Mouse (Mus musculus) liver, postnatal 0 days (tissue): ENCODE data around the gene Vegfb. TPM values are rescaled to one million over a fixed set of nuclear protein-coding genes. Genes with fewer than 3 reads are reported as not detected.
A peak's percentile ranks its signal among the peaks of the same experiment; 100 is the strongest.

Source experiments
- ATAC-seq: fragments of 200-750 bp; cut with Nextera tagmentation; 2 replicates; pipeline ENCODE4 v1.8.0; 2017; ENCODE audit warnings: mild to moderate bottlenecking, moderate library complexity
- DNase-seq: peaks from one replicate; pipeline ENCODE4 v3.0.0-alpha.2; 2016
- H3K27ac ChIP-seq: fragments of 300-500 bp; sonication (generic); 2 replicates; pipeline ENCODE4 v1.5.1; 2014; ENCODE audit warnings: antibody characterized with exemption, moderate library complexity, mild to moderate bottlenecking, low read depth
- H3K27me3 ChIP-seq: fragments of 300-500 bp; sonication (generic); 2 replicates; pipeline ENCODE4 v1.6.1; 2014; ENCODE audit warnings: low read length, control low read depth, mixed read lengths; ENCODE audit not compliant: insufficient read depth
- H3K36me3 ChIP-seq: fragments of 300-500 bp; sonication (generic); replicated peaks from 2 replicates; pipeline ENCODE4 v1.6.1; 2014; ENCODE audit warnings: mild to moderate bottlenecking, control low read depth, low read length, moderate library complexity, mixed read lengths; ENCODE audit not compliant: insufficient read depth
- H3K4me1 ChIP-seq: fragments of 300-500 bp; sonication (generic); 2 replicates; pipeline ENCODE4 v1.6.1; 2014; ENCODE audit warnings: antibody characterized with exemption, mild to moderate bottlenecking, control low read depth; ENCODE audit not compliant: insufficient read depth
- H3K4me2 ChIP-seq: fragments of 300-500 bp; sonication (generic); 2 replicates; pipeline ENCODE4 v1.6.1; 2014; ENCODE audit warnings: low read depth, mild to moderate bottlenecking, low read length, moderate library complexity, mixed read lengths
- H3K4me3 ChIP-seq: fragments of 300-500 bp; sonication (generic); 2 replicates; pipeline ENCODE4 v1.5.1; 2014; ENCODE audit warnings: low read depth, low read length
- H3K9ac ChIP-seq: fragments of 300-500 bp; sonication (generic); replicated peaks from 2 replicates; pipeline ENCODE4 v1.6.1; 2014; ENCODE audit warnings: mild to moderate bottlenecking, moderate library complexity
- H3K9me3 ChIP-seq: fragments of 300-500 bp; sonication (generic); 2 replicates; pipeline ENCODE4 v1.6.1; 2016; ENCODE audit warnings: mild to moderate bottlenecking, control low read depth, low read length, mixed read lengths
- CTCF ChIP-seq: sonication (generic); IDR thresholded peaks from 2 replicates; pipeline ENCODE4 v1.5.1; 2016; ENCODE audit warnings: antibody characterized with exemption, low read depth
- EP300 ChIP-seq: IDR thresholded peaks from 2 replicates; pipeline ENCODE4 v1.6.1; 2016; ENCODE audit warnings: antibody characterized with exemption, low read depth, mild to moderate bottlenecking
- WGBS: fragments of 180-500 bp; shearing (Covaris S2); extraction: QIAGEN DNeasy Blood & Tissue Kit; methylation state at CpG from one replicate; pipeline ENCODE4 v1.1.7; 2014; ENCODE audit not compliant: insufficient replicate concordance; 5-methylcytosine and 5-hydroxymethylcytosine counted together
- polyA plus RNA-seq: library from polyadenylated mRNA; unstranded; fragments of >200 nt; fragmentation: Nextera tagmentation; extraction: Ambion mirVana; gene quantifications from 2 replicates; pipeline ENCODE4 v1.2.1, GENCODE M21; 2015

The Vegfb gene
- polyA plus RNA-seq, 1 experiment from 2014 or later = 11.9 TPM

- WGBS = 8% methylated on average over 57 of the region's 58 CpGs
- H3K4me3 ChIP-seq = peak overlapping the region; percentile 38
- no peaks in the 10 kb centered on the region for H3K36me3 ChIP-seq
- no peak for DNase-seq
- H3K27me3 ChIP-seq = peaks cover 59% of the 10 kb centered on the region
- ATAC-seq = 0 out of 2 replicates have a peak, but pooled peaks have one; percentile 16
- no peaks in the 10 kb centered on the region for H3K9me3 ChIP-seq
- H3K4me1 ChIP-seq = peaks cover 6% of the 10 kb centered on the region
- H3K9ac ChIP-seq = no peak overlapping the region
- TF ChIP-seq EP300 = no peak
- TF ChIP-seq CTCF = no peak
- H3K4me2 ChIP-seq = peak overlapping the region; percentile 61
- no peak overlapping the region for H3K27ac ChIP-seq
These were observed 53.8 kb downstream of the Vegfb start for GRCm38 (mm10) chr19:6933436-6934194.

- Histone ChIP-seq H3K4me2 (no peak overlapping the region), H3K36me3 (no peaks in the 10 kb centered on the region), H3K4me1 (peaks cover 6% of the 10 kb centered on the region), H3K27me3 (peaks cover 63% of the 10 kb centered on the region), H3K9ac (no peak overlapping the region), H3K27ac (no peak overlapping the region), H3K4me3 (peak overlapping the region; percentile 38; the same call in 1 of the 2 replicates), H3K9me3 (no peaks in the 10 kb centered on the region)
- 37% methylated on average over 4 of the region's 4 CpGs for WGBS
- no peak for TF ChIP-seq EP300
- TF ChIP-seq CTCF = no peak
- no peak for DNase-seq
- ATAC-seq = no peak
These were observed 54.4 kb downstream of the Vegfb start for GRCm38 (mm10) chr19:6933102-6933435.

Other genes with a start within 250 kb of the Vegfb start
- gene Rps6ka4, start 147.0 kb downstream of the Vegfb start, polyA plus RNA-seq = 4.2 and 5.2 TPM in 2 replicates
- 2.6 and 2.8 TPM in 2 replicates for gene Ccdc88b, start 129.4 kb downstream of the Vegfb start, polyA plus RNA-seq
- 67.1 and 68.6 TPM in 2 replicates for gene Trmt112, start 78.0 kb downstream of the Vegfb start, polyA plus RNA-seq
- gene Prdx5, start 77.5 kb downstream of the Vegfb start, polyA plus RNA-seq = 371 and 389 TPM in 2 replicates
- 7.7 and 8.2 TPM in 2 replicates for gene Esrra, start 65.8 kb downstream of the Vegfb start, polyA plus RNA-seq
- 0.81 TPM in 2 replicates for gene Catsperz, start 62.3 kb downstream of the Vegfb start, polyA plus RNA-seq
- gene Kcnk4, start 53.1 kb downstream of the Vegfb start, polyA plus RNA-seq = 0.06 and 0.09 TPM in 2 replicates
- gene Bad, start 45.8 kb downstream of the Vegfb start, polyA plus RNA-seq = 29.9 and 30.6 TPM in 2 replicates
- 8.9 and 10.2 TPM in 2 replicates for gene Gpr137, start 45.2 kb downstream of the Vegfb start, polyA plus RNA-seq
- 48.3 and 57.2 TPM in 2 replicates for gene Ppp1r14b, start 12.7 kb downstream of the Vegfb start, polyA plus RNA-seq
- gene Plcb3, start 11.2 kb downstream of the Vegfb start, polyA plus RNA-seq = 3.5 and 3.6 TPM in 2 replicates
- 78.5 and 79.0 TPM in 2 replicates for gene Fkbp2, start 7.2 kb downstream of the Vegfb start, polyA plus RNA-seq
- gene Dnajc4, start 4.9 kb upstream of the Vegfb start, polyA plus RNA-seq = 10.9 and 11.2 TPM in 2 replicates
- gene Nudt22, start 8.5 kb upstream of the Vegfb start, polyA plus RNA-seq = 11.6 and 14.5 TPM in 2 replicates
- 2.9 and 4.1 TPM in 2 replicates for gene Trpt1, start 8.5 kb upstream of the Vegfb start, polyA plus RNA-seq
- gene Fermt3, start 31.8 kb upstream of the Vegfb start, polyA plus RNA-seq = 60.5 and 70.2 TPM in 2 replicates
- gene Stip1, start 52.3 kb upstream of the Vegfb start, polyA plus RNA-seq = 47.2 and 51.4 TPM in 2 replicates
- gene Macrod1, start 69.2 kb upstream of the Vegfb start, polyA plus RNA-seq = 11.7 and 14.9 TPM in 2 replicates
- 0.12 and 0.21 TPM in 2 replicates for gene Flrt1, start 118.1 kb upstream of the Vegfb start, polyA plus RNA-seq
- gene Otub1, start 218.7 kb upstream of the Vegfb start, polyA plus RNA-seq = 55.0 and 57.9 TPM in 2 replicates
- gene Cox8a, start 230.0 kb upstream of the Vegfb start, polyA plus RNA-seq = 1,162 and 1,195 TPM in 2 replicates